Mouse (Mus musculus): ENCODE measurements around the gene Acod1. TPM values are rescaled to one million over a fixed set of nuclear protein-coding genes. Genes with fewer than 3 reads are reported as not detected.

The Acod1 gene
- polyA plus RNA-seq, 1 experiment: 0.15 TPM

DNA sequence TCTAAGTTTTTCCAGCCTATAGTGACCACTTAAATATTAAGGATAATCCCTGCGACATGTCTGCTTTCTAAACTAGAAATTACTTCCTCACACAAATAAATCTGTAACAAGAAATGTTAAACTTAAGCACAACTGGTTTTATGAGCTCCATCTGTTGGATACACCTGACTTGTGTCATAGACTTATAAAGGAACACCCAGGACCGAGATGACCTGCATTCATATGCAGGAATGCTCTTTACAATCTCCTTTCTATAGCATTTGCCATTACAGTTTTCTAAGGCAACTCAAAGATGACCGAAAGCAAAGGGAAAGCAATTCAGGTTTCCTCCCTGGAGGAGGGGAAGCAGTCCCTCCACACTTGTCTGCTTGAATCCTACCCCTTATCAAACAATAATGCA is 46.5 kb downstream of the Acod1 start:
- peaks cover 16% of the 10 kb centered on the region for H3K36me3 ChIP-seq (ENCODE audit: control insufficient read depth, insufficient read depth, low read length)
- no peak overlapping the region for H3K4me3 ChIP-seq (ENCODE audit: extremely low read depth, insufficient read depth, insufficient read length)
- peaks cover 3% of the 10 kb centered on the region; the same call in 1 of the 2 replicates for H3K4me1 ChIP-seq (ENCODE audit: control insufficient read depth, insufficient read depth, insufficient read length)
- no peak for TF ChIP-seq POLR2A (IDR thresholded peaks at IDR 0.05; ENCODE audit: low read depth, low read length)
- no peak for TF ChIP-seq CTCF (IDR thresholded peaks at IDR 0.05; ENCODE audit: extremely low read depth, insufficient read depth, insufficient read length, insufficient replicate concordance)
- WGBS: 92% methylated on average over 3 of the region's 3 CpGs
- no peak for DNase-seq (ENCODE audit: low read depth in 1 of 2, low spot score in 2 of 2)
- no peaks in the 10 kb centered on the region for H3K27me3 ChIP-seq (ENCODE audit: control insufficient read depth, insufficient read depth, low read length)
- H3K27ac ChIP-seq (ENCODE audit: insufficient read depth, low read length): no peak overlapping the region

DNA sequence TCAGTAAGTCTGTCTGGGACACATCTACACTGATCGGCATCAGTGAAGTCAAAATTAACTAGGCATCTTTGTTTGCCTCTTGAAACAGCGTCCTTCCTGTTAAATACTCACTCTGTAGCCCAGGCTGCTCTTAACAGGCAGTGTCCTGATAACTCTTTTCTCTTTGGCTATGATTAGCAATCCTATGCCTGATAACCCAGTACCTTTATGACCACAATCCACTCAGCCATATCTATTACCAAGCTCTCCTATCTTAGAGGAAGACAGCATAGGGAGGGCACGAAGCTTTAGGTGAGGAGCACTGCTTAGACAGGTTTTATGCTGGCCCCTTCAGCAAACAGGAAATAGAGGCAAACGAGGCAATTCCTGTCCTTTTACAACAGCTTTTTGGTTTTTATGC is 46.9 kb downstream of the Acod1 start:
- TF ChIP-seq CTCF (IDR thresholded peaks at IDR 0.05; ENCODE audit: extremely low read depth, insufficient read depth, insufficient read length, insufficient replicate concordance): no peak
- TF ChIP-seq POLR2A (IDR thresholded peaks at IDR 0.05; ENCODE audit: low read depth, low read length): no peak
- no peaks in the 10 kb centered on the region for H3K27me3 ChIP-seq (ENCODE audit: control insufficient read depth, insufficient read depth, low read length)
- peaks cover 16% of the 10 kb centered on the region for H3K36me3 ChIP-seq (ENCODE audit: control insufficient read depth, insufficient read depth, low read length)
- no peak overlapping the region for H3K27ac ChIP-seq (ENCODE audit: insufficient read depth, low read length)
- DNase-seq (ENCODE audit: low read depth in 1 of 2, low spot score in 2 of 2): no peak
- WGBS: 41% methylated on average over 4 of the region's 4 CpGs
- H3K4me3 ChIP-seq (ENCODE audit: extremely low read depth, insufficient read depth, insufficient read length): no peak overlapping the region
- H3K4me1 ChIP-seq (ENCODE audit: control insufficient read depth, insufficient read depth, insufficient read length): peaks cover 3% of the 10 kb centered on the region; the same call in 1 of the 2 replicates

DNA sequence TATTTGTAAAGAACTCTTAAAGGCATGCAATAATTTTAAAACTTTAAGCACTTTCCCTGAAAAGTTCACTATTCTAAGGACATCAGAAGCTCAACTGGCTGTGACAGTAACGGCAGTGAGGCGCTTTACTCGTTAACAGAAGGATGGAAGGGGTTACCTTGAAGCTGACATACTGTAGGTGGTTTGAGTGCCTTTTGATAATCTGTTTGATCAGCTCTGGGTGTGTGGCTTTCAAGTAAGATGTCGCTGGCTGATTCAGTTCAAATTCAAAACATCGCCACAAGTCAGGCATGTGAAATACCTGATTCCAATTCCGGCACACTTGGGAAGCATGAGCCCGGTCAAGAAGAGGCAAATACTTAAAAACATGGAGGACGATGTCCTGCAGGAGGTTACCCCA is 48.3 kb downstream of the Acod1 start:
- Histone ChIP-seq H3K36me3 (ENCODE audit: control insufficient read depth, insufficient read depth, low read length) (peaks cover 16% of the 10 kb centered on the region), H3K27me3 (ENCODE audit: control insufficient read depth, insufficient read depth, low read length) (no peaks in the 10 kb centered on the region), H3K4me1 (ENCODE audit: control insufficient read depth, insufficient read depth, insufficient read length) (peaks cover 3% of the 10 kb centered on the region; the same call in 1 of the 2 replicates), H3K4me3 (ENCODE audit: extremely low read depth, insufficient read depth, insufficient read length) (no peak overlapping the region), H3K27ac (ENCODE audit: insufficient read depth, low read length) (0 out of 2 replicates have a peak overlapping the region, but pooled peaks have one; percentile 2)
- no peak for DNase-seq (ENCODE audit: low read depth in 1 of 2, low spot score in 2 of 2)
- WGBS: 83% methylated on average over 8 of the region's 8 CpGs
- TF ChIP-seq POLR2A (IDR thresholded peaks at IDR 0.05; ENCODE audit: low read depth, low read length) (no peak), CTCF (IDR thresholded peaks at IDR 0.05; ENCODE audit: extremely low read depth, insufficient read depth, insufficient read length, insufficient replicate concordance) (no peak)

GRCm38 (mm10) chr14:103095826-103096225 is 49.0 kb downstream of the Acod1 start:
- Histone ChIP-seq H3K4me3 (ENCODE audit: extremely low read depth, insufficient read depth, insufficient read length) (no peak overlapping the region), H3K36me3 (ENCODE audit: control insufficient read depth, insufficient read depth, low read length) (peaks cover 13% of the 10 kb centered on the region), H3K27me3 (ENCODE audit: control insufficient read depth, insufficient read depth, low read length) (no peaks in the 10 kb centered on the region), H3K4me1 (ENCODE audit: control insufficient read depth, insufficient read depth, insufficient read length) (peaks cover 3% of the 10 kb centered on the region; the same call in 1 of the 2 replicates), H3K27ac (ENCODE audit: insufficient read depth, low read length) (no peak overlapping the region)
- DNase-seq (ENCODE audit: low read depth in 1 of 2, low spot score in 2 of 2): no peak
- TF ChIP-seq CTCF (IDR thresholded peaks at IDR 0.05; ENCODE audit: extremely low read depth, insufficient read depth, insufficient read length, insufficient replicate concordance) (no peak), POLR2A (IDR thresholded peaks at IDR 0.05; ENCODE audit: low read depth, low read length) (no peak)
- 91% methylated on average over 8 of the region's 8 CpGs for WGBS

DNA sequence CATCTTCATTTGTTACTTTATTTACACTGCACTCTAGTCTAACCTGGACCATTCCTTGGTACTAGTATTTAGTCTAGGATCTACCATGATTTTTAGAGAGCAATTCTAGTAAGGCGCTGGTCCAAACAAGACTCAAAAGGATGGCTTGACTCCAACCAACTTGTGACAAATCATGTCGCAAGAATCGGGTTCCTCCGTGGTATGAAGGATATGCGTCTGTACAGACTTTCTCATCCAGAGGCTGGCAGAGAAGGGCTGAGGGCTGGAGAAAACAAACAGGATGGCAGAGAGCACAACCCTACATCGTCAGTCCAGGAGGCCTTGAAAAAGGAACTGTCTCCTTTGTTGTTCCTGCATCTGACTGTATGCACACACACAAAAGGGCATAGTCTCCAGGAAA is 49.8 kb downstream of the Acod1 start:
- 71% methylated on average over 6 of the region's 6 CpGs for WGBS
- no peak for TF ChIP-seq POLR2A (IDR thresholded peaks at IDR 0.05; ENCODE audit: low read depth, low read length)
- no peak for TF ChIP-seq CTCF (IDR thresholded peaks at IDR 0.05; ENCODE audit: extremely low read depth, insufficient read depth, insufficient read length, insufficient replicate concordance)

DNA sequence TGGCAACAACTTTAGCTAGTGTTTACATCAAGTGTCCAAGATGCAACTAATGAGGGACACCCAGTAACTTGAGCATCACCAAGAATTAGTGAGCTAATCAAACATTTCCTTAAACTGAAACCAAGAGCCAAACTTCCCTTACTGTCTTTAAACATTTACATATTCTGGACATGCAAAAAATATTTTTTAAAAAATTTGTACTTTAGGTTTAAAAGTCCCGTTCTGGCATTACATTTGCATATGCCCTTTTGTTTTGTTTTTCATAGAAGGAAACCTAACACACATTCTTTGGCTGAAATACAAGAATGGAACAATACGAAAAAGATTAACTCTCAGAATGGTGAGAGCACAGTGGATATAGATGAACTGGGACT is 51.4 kb downstream of the Acod1 start:
- TF ChIP-seq POLR2A (IDR thresholded peaks at IDR 0.05; ENCODE audit: low read depth, low read length) (no peak), CTCF (IDR thresholded peaks at IDR 0.05; ENCODE audit: extremely low read depth, insufficient read depth, insufficient read length, insufficient replicate concordance) (no peak)
- Histone ChIP-seq H3K4me1 (ENCODE audit: control insufficient read depth, insufficient read depth, insufficient read length) (peaks cover 3% of the 10 kb centered on the region; the same call in 1 of the 2 replicates), H3K27ac (ENCODE audit: insufficient read depth, low read length) (peak overlapping the region; percentile 100), H3K36me3 (ENCODE audit: control insufficient read depth, insufficient read depth, low read length) (peaks cover 4% of the 10 kb centered on the region), H3K4me3 (ENCODE audit: extremely low read depth, insufficient read depth, insufficient read length) (peak overlapping the region; percentile 96), H3K27me3 (ENCODE audit: control insufficient read depth, insufficient read depth, low read length) (no peaks in the 10 kb centered on the region)
- DNase-seq (ENCODE audit: low read depth in 1 of 2, low spot score in 2 of 2): no peak
- under 1% methylated on average over 2 of the region's 2 CpGs for WGBS

More for the DNA sequence above, 49.8 kb downstream of the Acod1 start:
- no peaks in the 10 kb centered on the region for H3K27me3 ChIP-seq (ENCODE audit: control insufficient read depth, insufficient read depth, low read length)
- DNase-seq (ENCODE audit: low read depth in 1 of 2, low spot score in 2 of 2): no peak
- H3K36me3 ChIP-seq (ENCODE audit: control insufficient read depth, insufficient read depth, low read length): peaks cover 12% of the 10 kb centered on the region
- peaks cover 3% of the 10 kb centered on the region; the same call in 1 of the 2 replicates for H3K4me1 ChIP-seq (ENCODE audit: control insufficient read depth, insufficient read depth, insufficient read length)
- no peak overlapping the region for H3K27ac ChIP-seq (ENCODE audit: insufficient read depth, low read length)
- no peak overlapping the region for H3K4me3 ChIP-seq (ENCODE audit: extremely low read depth, insufficient read depth, insufficient read length)

GRCm38 (mm10) chr14:103098587-103099235 is 51.9 kb downstream of the Acod1 start:
- DNase-seq (ENCODE audit: low read depth in 1 of 2, low spot score in 2 of 2): peak; percentile 45 to 82
- Histone ChIP-seq H3K27me3 (ENCODE audit: control insufficient read depth, insufficient read depth, low read length) (no peaks in the 10 kb centered on the region), H3K36me3 (ENCODE audit: control insufficient read depth, insufficient read depth, low read length) (peaks cover 4% of the 10 kb centered on the region), H3K4me1 (ENCODE audit: control insufficient read depth, insufficient read depth, insufficient read length) (peaks cover 3% of the 10 kb centered on the region; the same call in 1 of the 2 replicates), H3K4me3 (ENCODE audit: extremely low read depth, insufficient read depth, insufficient read length) (peak overlapping the region; percentile 96), H3K27ac (ENCODE audit: insufficient read depth, low read length) (peak overlapping the region; percentile 100)
- no peak for TF ChIP-seq CTCF (IDR thresholded peaks at IDR 0.05; ENCODE audit: extremely low read depth, insufficient read depth, insufficient read length, insufficient replicate concordance)
- TF ChIP-seq POLR2A (IDR thresholded peaks at IDR 0.05; ENCODE audit: low read depth, low read length): peak; percentile 5; the same call in 1 of the 2 replicates
- under 1% methylated on average over 73 of the region's 86 CpGs for WGBS

All from spleen, adult 2 months (tissue).